Mouse (Mus musculus) frontal cortex, adult 2 months (tissue): ENCODE measurements around the gene Uqcr10. TPM values are rescaled to one million over a fixed set of nuclear protein-coding genes. Genes with fewer than 3 reads are reported as not detected.

ENCODE experiments used
- DNase-seq, 2 experiments: peaks; one replicate each; pipeline ENCODE4 v3.0.0; 2022; ENCODE audit warnings: low spot score in 1 of 2; ENCODE audit errors: extremely low spot score in 1 of 2
- polyA plus RNA-seq: library from polyadenylated mRNA; depleted of rRNA; stranded (reverse); fragments of >200 nt; gene quantifications from 2 replicates; pipeline ENCODE4 v1.2.3, GENCODE M21; 2012; rRNA removed

Gene Uqcr10
- polyA plus RNA-seq, result 977 and 1,045 TPM in 2 replicates

GRCm38 (mm10) chr11:4704072-4704964, at the start of gene Uqcr10, which contains the start of gene Zmat5:
TSS of gene Uqcr10 (minus strand) at chr11:4704342.
TSS of gene Zmat5 (plus strand) at chr11:4704678.
- DNase-seq, result peak; percentile 92 to 95

DNA sequence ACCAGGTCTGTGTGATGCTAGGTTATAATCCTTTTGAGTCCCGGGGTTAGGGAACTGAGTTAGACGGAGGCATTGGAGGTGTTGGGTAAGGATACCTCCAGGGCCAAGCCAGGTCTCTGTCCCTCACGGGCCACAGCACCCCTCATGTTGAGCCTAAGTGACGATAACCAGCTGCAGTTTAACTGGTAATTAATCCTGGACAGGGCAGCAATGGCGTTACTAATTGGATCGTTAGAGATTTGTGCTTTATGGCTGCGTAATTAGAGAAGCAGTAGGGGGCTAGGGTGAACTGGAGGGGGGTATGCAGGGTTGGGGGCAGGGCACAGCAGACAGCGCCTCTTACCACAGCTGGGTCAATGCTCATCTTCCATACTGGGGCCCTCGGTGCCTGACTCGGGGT, 48.7 kb upstream of the Uqcr10 start:
- no peak for DNase-seq

DNA sequence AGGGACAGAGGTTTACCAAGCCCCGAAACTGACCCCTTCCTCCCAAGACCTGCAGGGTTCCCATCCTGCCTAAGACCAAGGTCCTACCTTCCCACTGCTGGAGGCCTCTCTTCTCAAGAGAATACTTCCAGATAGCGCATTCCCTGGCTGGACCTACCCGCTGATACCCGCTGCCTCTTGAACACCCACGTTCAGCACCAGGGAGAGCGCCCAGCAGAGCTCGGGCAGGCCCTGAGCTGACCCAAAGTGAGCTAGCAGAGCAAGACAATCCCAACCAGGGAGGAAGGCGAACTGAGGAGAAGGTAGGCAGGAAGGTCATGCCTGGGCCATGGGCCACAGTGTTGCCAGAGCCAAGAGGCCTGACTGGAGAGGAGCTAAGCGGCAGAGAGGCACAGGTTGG, 46.1 kb upstream of the Uqcr10 start:
- DNase-seq, result no peak

GRCm38 (mm10) chr11:4747285-4747684, 43.1 kb upstream of the Uqcr10 start:
- DNase-seq, result no peak

DNA sequence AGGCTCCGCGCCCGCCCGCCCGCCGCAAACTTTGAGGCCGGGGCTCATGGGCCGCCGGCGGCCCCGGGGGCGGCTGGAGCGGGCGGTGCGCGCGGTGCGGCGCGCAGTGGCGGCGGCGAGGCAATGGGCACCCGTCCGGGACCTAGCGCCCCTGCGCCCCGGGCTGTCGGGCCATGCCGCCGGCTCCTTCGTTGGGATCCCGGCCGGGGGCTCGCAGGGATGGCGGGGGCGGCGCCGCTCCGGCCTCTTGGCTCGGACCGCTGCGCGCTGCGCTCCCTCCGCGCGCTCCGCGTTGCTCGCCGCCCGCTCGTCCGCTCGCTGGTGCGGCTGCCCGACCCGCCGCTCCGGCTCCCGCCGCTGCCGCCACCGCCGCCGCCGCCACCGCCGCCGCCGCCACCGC, 42.6 kb upstream of the Uqcr10 start, which contains the start of gene Cabp7:
Cabp7 (minus strand) TSS at position 46 of the 400 bp plus-strand sequence.
- no peak for DNase-seq

DNA sequence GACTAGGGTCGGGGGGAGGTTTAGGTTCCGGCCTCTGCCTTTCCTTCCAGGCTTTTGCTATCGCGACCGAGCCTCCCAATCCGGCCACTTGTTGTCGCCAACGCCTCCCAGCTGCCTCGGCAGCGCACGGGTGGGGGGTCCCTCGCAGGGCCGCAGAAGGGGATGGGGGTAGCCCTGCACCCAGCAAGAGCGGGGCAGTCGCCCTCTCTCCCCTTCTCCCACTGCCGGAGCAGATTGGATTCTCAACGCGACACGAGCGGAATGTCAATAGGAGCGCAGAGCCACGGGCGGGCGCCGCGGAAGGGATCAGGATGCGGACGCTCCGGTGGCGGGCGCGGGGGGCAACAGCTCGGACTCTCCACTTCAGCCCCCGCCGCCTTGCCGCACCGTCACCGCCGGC, 41.8 kb upstream of the Uqcr10 start:
- DNase-seq, result no peak

GRCm38 (mm10) chr11:4744691-4745090, 40.5 kb upstream of the Uqcr10 start:
- DNase-seq, result no peak

- DNase-seq, result no peak
Measured at GRCm38 (mm10) chr11:4740785-4741184, 36.6 kb upstream of the Uqcr10 start.

GRCm38 (mm10) chr11:4738719-4739118, 34.6 kb upstream of the Uqcr10 start:
- no peak for DNase-seq

DNA sequence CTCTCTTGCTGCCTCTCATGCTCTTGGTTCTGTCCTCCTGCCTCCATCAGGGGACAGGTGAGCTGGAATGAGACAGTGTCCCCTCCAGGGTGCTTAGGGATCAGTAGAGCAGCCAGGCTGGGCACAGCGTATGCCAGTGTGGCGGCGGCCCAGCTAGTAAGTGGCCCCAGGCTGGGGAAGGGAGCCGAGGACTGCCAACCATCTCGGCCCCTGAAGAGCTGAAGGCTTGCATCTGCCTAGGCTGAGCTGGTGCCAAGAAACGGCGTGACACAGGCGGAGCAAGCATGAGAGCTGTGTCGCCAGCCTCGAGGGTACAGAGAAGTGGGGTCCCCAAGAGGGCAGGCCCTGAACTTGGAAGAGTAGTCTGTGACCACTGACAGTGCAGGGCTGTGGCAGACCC, 33.5 kb upstream of the Uqcr10 start:
- DNase-seq, result no peak

- DNase-seq, result no peak
Measured at GRCm38 (mm10) chr11:4736355-4736754, 32.2 kb upstream of the Uqcr10 start.

GRCm38 (mm10) chr11:4734179-4734578, 30.0 kb upstream of the Uqcr10 start:
- DNase-seq, result no peak

- DNase-seq, result no peak
Measured at GRCm38 (mm10) chr11:4731781-4732180, 27.6 kb upstream of the Uqcr10 start.

GRCm38 (mm10) chr11:4730913-4731312, 26.8 kb upstream of the Uqcr10 start:
- DNase-seq, result no peak

DNA sequence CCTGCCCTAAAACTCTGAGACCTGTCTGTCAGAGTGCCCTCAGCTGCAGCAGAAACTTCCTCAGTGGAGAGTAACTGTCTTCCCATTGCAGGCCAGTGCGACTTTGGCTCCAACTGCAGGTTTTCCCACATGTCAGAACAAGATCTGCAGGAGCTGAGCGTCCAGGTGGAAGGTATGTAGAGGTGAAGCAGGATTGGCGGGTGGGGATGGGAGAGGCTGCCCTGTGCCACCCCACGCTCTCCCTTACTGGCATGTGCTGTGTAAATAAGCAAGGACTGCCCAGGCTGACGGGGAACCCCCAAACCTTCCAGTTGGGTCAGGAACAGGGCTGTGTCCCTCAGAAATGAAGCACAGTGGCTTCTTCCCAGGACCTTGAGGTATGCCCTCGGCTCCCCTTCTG, 26.0 kb upstream of the Uqcr10 start:
- DNase-seq, result no peak

GRCm38 (mm10) chr11:4729603-4730002, 25.5 kb upstream of the Uqcr10 start:
- no peak for DNase-seq

DNA sequence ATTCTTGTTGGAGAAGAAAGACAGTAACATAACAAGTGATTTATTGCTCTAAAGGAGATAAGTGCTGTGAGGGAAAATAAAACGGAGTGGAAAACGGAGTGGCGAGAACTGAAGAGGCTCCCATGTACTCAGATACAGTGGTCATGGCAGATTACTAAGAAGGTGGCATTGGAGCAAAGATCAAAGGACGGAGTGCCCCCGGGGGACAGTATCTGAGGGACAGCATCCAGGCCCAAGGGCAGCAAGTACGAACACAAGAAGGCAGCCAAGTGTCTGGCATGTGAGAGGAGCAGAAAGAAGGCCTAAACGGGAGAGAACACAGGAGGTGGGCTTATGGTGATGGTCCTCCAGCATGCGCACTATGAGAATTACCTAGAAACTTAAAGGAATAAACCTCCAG, 17.6 kb upstream of the Uqcr10 start:
- no peak for DNase-seq

- peak in 1 of 2 experiments; percentile 37 for DNase-seq
Measured at GRCm38 (mm10) chr11:4720900-4721580, 16.9 kb upstream of the Uqcr10 start.

GRCm38 (mm10) chr11:4720393-4720792, 16.3 kb upstream of the Uqcr10 start:
- DNase-seq, result no peak

DNA sequence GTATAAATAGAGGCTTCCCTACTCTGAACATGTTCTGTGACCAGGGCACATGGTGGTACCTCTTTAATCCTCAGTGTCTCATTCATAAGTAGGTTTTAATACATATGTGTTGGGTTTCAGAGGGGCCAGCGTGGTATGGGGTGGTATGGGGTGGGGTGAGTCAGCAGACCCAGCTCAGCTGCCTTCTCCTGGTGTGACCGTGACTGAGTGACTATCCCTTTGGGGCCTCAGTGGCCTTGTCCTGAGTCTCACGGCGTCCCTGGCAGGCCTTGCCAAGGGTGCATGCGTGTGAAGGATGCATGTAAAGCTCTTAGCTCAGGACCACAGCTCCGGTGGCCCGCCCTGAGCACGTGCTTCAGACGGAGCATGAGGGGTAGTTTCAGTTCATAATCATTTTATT, 15.8 kb upstream of the Uqcr10 start:
- DNase-seq, result no peak

DNA sequence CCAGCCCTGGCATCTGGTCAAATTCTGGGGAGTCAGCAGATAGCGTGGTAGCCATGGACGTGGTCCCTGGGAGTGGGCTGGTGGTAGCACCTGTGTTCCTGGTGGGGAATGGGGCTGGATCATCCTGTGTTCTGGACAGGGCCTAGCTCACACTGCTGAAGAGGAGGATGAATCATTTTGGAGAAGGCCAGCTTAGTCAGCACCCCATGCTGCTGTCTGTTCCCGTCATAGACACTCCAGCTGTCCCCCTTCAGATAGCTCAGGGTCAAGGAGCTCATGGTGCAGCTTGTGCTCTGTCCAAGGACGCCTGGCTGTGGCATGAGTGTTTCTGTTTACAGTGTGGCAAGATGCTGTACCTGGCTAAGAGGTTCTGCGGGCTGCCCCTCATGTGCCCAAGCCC, 14.4 kb upstream of the Uqcr10 start:
- DNase-seq, result no peak
